Mouse (Mus musculus): ENCODE results near the gene Fry. TPM values are rescaled to one million over a fixed set of nuclear protein-coding genes. Genes with fewer than 3 reads are reported as not detected.

Fry gene
- polyA plus RNA-seq, 1 experiment from 2014 or later: 35.4 TPM

- 91% methylated on average over 3 of the region's 3 CpGs for WGBS
- H3K27ac ChIP-seq: no peak overlapping the region
- H3K4me3 ChIP-seq (replicated peaks): no peak overlapping the region
- no peaks in the 10 kb centered on the region for H3K9me3 ChIP-seq
- H3K4me1 ChIP-seq (replicated peaks): peaks cover 11% of the 10 kb centered on the region; the same call in 1 of the 2 replicates
- no peak overlapping the region for H3K9ac ChIP-seq (replicated peaks)
- H3K27me3 ChIP-seq: no peaks in the 10 kb centered on the region
- no peak overlapping the region for H3K4me2 ChIP-seq (replicated peaks)
- no peaks in the 10 kb centered on the region for H3K36me3 ChIP-seq
- ATAC-seq: no peak
Observed at GRCm38 (mm10) chr5:150134651-150135050, 16.2 kb downstream of the Fry start.

GRCm38 (mm10) chr5:150135529-150135928, 17.1 kb downstream of the Fry start:
- Histone ChIP-seq H3K36me3 (no peaks in the 10 kb centered on the region), H3K4me1 (replicated peaks) (peaks cover 4% of the 10 kb centered on the region; the same call in 1 of the 2 replicates), H3K9ac (replicated peaks) (no peak overlapping the region), H3K9me3 (no peaks in the 10 kb centered on the region), H3K27ac (no peak overlapping the region), H3K27me3 (no peaks in the 10 kb centered on the region), H3K4me2 (replicated peaks) (no peak overlapping the region), H3K4me3 (replicated peaks) (no peak overlapping the region)
- 93% methylated on average over 13 of the region's 13 CpGs for WGBS
- no peak for ATAC-seq

- ATAC-seq: no peak
- H3K27ac ChIP-seq: no peak overlapping the region
- no peak overlapping the region for H3K4me3 ChIP-seq (replicated peaks)
- no peaks in the 10 kb centered on the region for H3K4me1 ChIP-seq (replicated peaks)
- H3K9me3 ChIP-seq: no peaks in the 10 kb centered on the region
- no peak overlapping the region for H3K4me2 ChIP-seq (replicated peaks)
- no peaks in the 10 kb centered on the region for H3K27me3 ChIP-seq
- no peaks in the 10 kb centered on the region for H3K36me3 ChIP-seq
- WGBS: 84% methylated on average over 9 of the region's 9 CpGs
- H3K9ac ChIP-seq (replicated peaks): no peak overlapping the region
Observed at GRCm38 (mm10) chr5:150137772-150138451, 19.5 kb downstream of the Fry start.

GRCm38 (mm10) chr5:150140513-150140912, 22.1 kb downstream of the Fry start:
- WGBS: 76% methylated on average over 2 of the region's 2 CpGs
- no peak overlapping the region for H3K27ac ChIP-seq
- H3K9ac ChIP-seq (replicated peaks): no peak overlapping the region
- no peaks in the 10 kb centered on the region for H3K27me3 ChIP-seq
- no peak for ATAC-seq
- no peaks in the 10 kb centered on the region for H3K36me3 ChIP-seq
- peaks cover 4% of the 10 kb centered on the region; the same call in 1 of the 2 replicates for H3K4me1 ChIP-seq (replicated peaks)
- H3K4me2 ChIP-seq (replicated peaks): no peak overlapping the region
- H3K4me3 ChIP-seq (replicated peaks): no peak overlapping the region
- no peaks in the 10 kb centered on the region for H3K9me3 ChIP-seq

- no peak overlapping the region for H3K9ac ChIP-seq (replicated peaks)
- H3K4me1 ChIP-seq (replicated peaks): peaks cover 4% of the 10 kb centered on the region; the same call in 1 of the 2 replicates
- H3K4me2 ChIP-seq (replicated peaks): no peak overlapping the region
- H3K36me3 ChIP-seq: no peaks in the 10 kb centered on the region
- H3K4me3 ChIP-seq (replicated peaks): no peak overlapping the region
- H3K27ac ChIP-seq: no peak overlapping the region
- WGBS: 83% methylated on average over 3 of the region's 3 CpGs
- ATAC-seq: no peak
- H3K9me3 ChIP-seq: no peaks in the 10 kb centered on the region
- H3K27me3 ChIP-seq: no peaks in the 10 kb centered on the region
Observed at GRCm38 (mm10) chr5:150145967-150146366, 27.5 kb downstream of the Fry start.

GRCm38 (mm10) chr5:150146612-150147011, 28.2 kb downstream of the Fry start:
- Histone ChIP-seq H3K4me2 (replicated peaks) (no peak overlapping the region), H3K9me3 (no peaks in the 10 kb centered on the region), H3K4me3 (replicated peaks) (no peak overlapping the region), H3K27me3 (no peaks in the 10 kb centered on the region), H3K27ac (no peak overlapping the region), H3K4me1 (replicated peaks) (peaks cover 4% of the 10 kb centered on the region; the same call in 1 of the 2 replicates), H3K36me3 (no peaks in the 10 kb centered on the region), H3K9ac (replicated peaks) (no peak overlapping the region)
- WGBS: 95% methylated on average over 4 of the region's 4 CpGs
- ATAC-seq: no peak

- 78% methylated on average over 11 of the region's 11 CpGs for WGBS
- no peak for ATAC-seq
Observed at GRCm38 (mm10) chr5:150149725-150150124, 31.3 kb downstream of the Fry start.

GRCm38 (mm10) chr5:150150986-150151385, 32.5 kb downstream of the Fry start:
- no peak overlapping the region for H3K27ac ChIP-seq
- ATAC-seq: no peak
- H3K27me3 ChIP-seq: no peaks in the 10 kb centered on the region
- H3K36me3 ChIP-seq: no peaks in the 10 kb centered on the region
- 92% methylated on average over 4 of the region's 4 CpGs for WGBS
- no peak overlapping the region for H3K4me2 ChIP-seq (replicated peaks)
- H3K9me3 ChIP-seq: no peaks in the 10 kb centered on the region
- H3K4me3 ChIP-seq (replicated peaks): no peak overlapping the region
- no peaks in the 10 kb centered on the region for H3K4me1 ChIP-seq (replicated peaks)
- no peak overlapping the region for H3K9ac ChIP-seq (replicated peaks)

More at GRCm38 (mm10) chr5:150149725-150150124, 31.3 kb downstream of the Fry start:
- Histone ChIP-seq H3K9me3 (no peaks in the 10 kb centered on the region), H3K4me2 (replicated peaks) (no peak overlapping the region), H3K4me1 (replicated peaks) (peaks cover under 1% of the 10 kb centered on the region; the same call in 1 of the 2 replicates), H3K27me3 (no peaks in the 10 kb centered on the region), H3K4me3 (replicated peaks) (no peak overlapping the region), H3K9ac (replicated peaks) (no peak overlapping the region), H3K27ac (no peak overlapping the region), H3K36me3 (no peaks in the 10 kb centered on the region)

- Histone ChIP-seq H3K4me1 (replicated peaks) (no peaks in the 10 kb centered on the region), H3K27me3 (no peaks in the 10 kb centered on the region), H3K9ac (replicated peaks) (no peak overlapping the region), H3K27ac (no peak overlapping the region), H3K4me3 (replicated peaks) (no peak overlapping the region), H3K9me3 (no peaks in the 10 kb centered on the region), H3K36me3 (no peaks in the 10 kb centered on the region), H3K4me2 (replicated peaks) (no peak overlapping the region)
- WGBS: 69% methylated on average over 22 of the region's 22 CpGs
- no peak for ATAC-seq
Observed at GRCm38 (mm10) chr5:150152071-150152879, 33.8 kb downstream of the Fry start.

- WGBS: 74% methylated on average over 10 of the region's 10 CpGs
- H3K4me2 ChIP-seq (replicated peaks): no peak overlapping the region
- no peak overlapping the region for H3K4me3 ChIP-seq (replicated peaks)
- no peak overlapping the region for H3K27ac ChIP-seq
- no peaks in the 10 kb centered on the region for H3K27me3 ChIP-seq
- no peak overlapping the region for H3K9ac ChIP-seq (replicated peaks)
- no peak for ATAC-seq
- H3K36me3 ChIP-seq: no peaks in the 10 kb centered on the region
- H3K9me3 ChIP-seq: no peaks in the 10 kb centered on the region
- H3K4me1 ChIP-seq (replicated peaks): no peaks in the 10 kb centered on the region
Observed at GRCm38 (mm10) chr5:150152880-150153281, 34.4 kb downstream of the Fry start.

- WGBS: 89% methylated on average over 8 of the region's 8 CpGs
- no peak for ATAC-seq
Observed at GRCm38 (mm10) chr5:150155388-150155787, 36.9 kb downstream of the Fry start.

GRCm38 (mm10) chr5:150156063-150156786, 37.8 kb downstream of the Fry start:
- no peaks in the 10 kb centered on the region for H3K36me3 ChIP-seq
- no peaks in the 10 kb centered on the region for H3K27me3 ChIP-seq
- no peak overlapping the region for H3K4me2 ChIP-seq (replicated peaks)
- ATAC-seq: no peak
- no peak overlapping the region for H3K9ac ChIP-seq (replicated peaks)
- no peaks in the 10 kb centered on the region for H3K9me3 ChIP-seq
- no peak overlapping the region for H3K27ac ChIP-seq
- no peak overlapping the region for H3K4me3 ChIP-seq (replicated peaks)
- H3K4me1 ChIP-seq (replicated peaks): no peaks in the 10 kb centered on the region
- 88% methylated on average over 16 of the region's 16 CpGs for WGBS

More at GRCm38 (mm10) chr5:150155388-150155787, 36.9 kb downstream of the Fry start:
- H3K9me3 ChIP-seq: no peaks in the 10 kb centered on the region
- no peak overlapping the region for H3K9ac ChIP-seq (replicated peaks)
- H3K27ac ChIP-seq: no peak overlapping the region
- H3K36me3 ChIP-seq: no peaks in the 10 kb centered on the region
- H3K27me3 ChIP-seq: no peaks in the 10 kb centered on the region
- H3K4me2 ChIP-seq (replicated peaks): no peak overlapping the region
- no peaks in the 10 kb centered on the region for H3K4me1 ChIP-seq (replicated peaks)
- H3K4me3 ChIP-seq (replicated peaks): no peak overlapping the region
